Mouse (Mus musculus): ENCODE results near the gene Syn3.

DNA sequence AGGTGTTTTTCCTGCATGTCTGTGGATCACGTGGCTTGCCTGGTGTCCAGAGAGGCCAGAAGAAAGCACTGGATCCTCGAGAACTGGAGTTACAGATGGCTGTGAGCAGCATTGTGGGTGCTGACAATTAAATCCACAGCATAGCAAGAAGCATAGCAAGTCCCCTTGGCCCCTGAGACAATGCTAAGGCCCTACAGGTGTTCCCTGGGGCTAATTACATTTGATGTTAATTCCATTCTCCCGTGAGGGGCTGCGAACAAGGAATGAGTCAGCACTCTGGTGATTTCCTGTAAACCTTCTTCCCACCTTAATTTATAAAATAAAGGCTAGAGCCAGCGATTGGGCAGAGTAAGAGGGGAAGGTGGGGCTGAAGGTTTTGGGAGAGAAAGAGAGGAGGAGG is 479.9 kb downstream of the Syn3 start:
- TF ChIP-seq ZC3H11A (IDR thresholded peaks at IDR 0.05; ENCODE audit: borderline replicate concordance, low read depth, low read length), result no peak
- TF ChIP-seq MAFK (IDR thresholded peaks at IDR 0.05; ENCODE audit: insufficient read depth, low read depth, low read length), result peak; percentile 84
- no peak for TF ChIP-seq ZNF384 (IDR thresholded peaks at IDR 0.05; ENCODE audit: low read depth, low read length)
